Mouse (Mus musculus): ENCODE data around the gene Insl3. TPM values are rescaled to one million over a fixed set of nuclear protein-coding genes. Genes with fewer than 3 reads are reported as not detected.

The Insl3 gene
- 1 to 10 TPM; 1.2 to 4.7 TPM for total RNA-seq (2021)
- long read RNA-seq, experiment 1: 0 reads
- long read RNA-seq, experiment 2: 0 reads

- intact Hi-C loops (cut with DNase I): no loop called here
- Histone ChIP-seq H3K27ac (no peak within 1 kb of the TSS), H3K4me3 (no peak within 1 kb of the TSS)
- no peak for TF ChIP-seq CTCF (IDR thresholded peaks at IDR 0.05)
- DNase-seq (ENCODE audit: extremely low spot score in 1 of 2, low spot score in 2 of 2): no peak
Observed at GRCm38 (mm10) chr8:71689028-71689427, at the start of gene Insl3. Insl3 (plus strand) TSS chr8:71689214.

GRCm38 (mm10) chr8:71639318-71639717, 49.7 kb upstream of the Insl3 start:
- intact Hi-C loops (cut with DNase I): no loop called here
- no peak overlapping the region for H3K4me3 ChIP-seq
- DNase-seq (ENCODE audit: extremely low spot score in 1 of 2, low spot score in 2 of 2): no peak
- no peak for TF ChIP-seq CTCF (IDR thresholded peaks at IDR 0.05)
- no peak overlapping the region for H3K27ac ChIP-seq

- intact Hi-C loops (cut with DNase I): no loop called here
- no peak for DNase-seq (ENCODE audit: extremely low spot score in 1 of 2, low spot score in 2 of 2)
- TF ChIP-seq CTCF (IDR thresholded peaks at IDR 0.05): no peak
- Histone ChIP-seq H3K4me3 (no peak overlapping the region), H3K27ac (no peak overlapping the region)
Observed at GRCm38 (mm10) chr8:71645510-71645909, 43.5 kb upstream of the Insl3 start.

GRCm38 (mm10) chr8:71654600-71654999, 34.4 kb upstream of the Insl3 start:
- no peak overlapping the region for H3K4me3 ChIP-seq
- TF ChIP-seq CTCF (IDR thresholded peaks at IDR 0.05): no peak
- H3K27ac ChIP-seq: no peak overlapping the region
- intact Hi-C loops (cut with DNase I): no loop called here
- no peak for DNase-seq (ENCODE audit: extremely low spot score in 1 of 2, low spot score in 2 of 2)

- no peak overlapping the region for H3K4me3 ChIP-seq
- no peak for TF ChIP-seq CTCF (IDR thresholded peaks at IDR 0.05)
- intact Hi-C loops (cut with DNase I): no loop called here
Observed at GRCm38 (mm10) chr8:71657816-71658215, 31.2 kb upstream of the Insl3 start.

GRCm38 (mm10) chr8:71658515-71659049, 30.4 kb upstream of the Insl3 start:
- no peak for DNase-seq (ENCODE audit: extremely low spot score in 1 of 2, low spot score in 2 of 2)
- TF ChIP-seq CTCF (IDR thresholded peaks at IDR 0.05): no peak
- Histone ChIP-seq H3K27ac (no peak overlapping the region), H3K4me3 (no peak overlapping the region)
- intact Hi-C loops (cut with DNase I): no loop called here

More at GRCm38 (mm10) chr8:71657816-71658215, 31.2 kb upstream of the Insl3 start:
- no peak for DNase-seq (ENCODE audit: extremely low spot score in 1 of 2, low spot score in 2 of 2)
- no peak overlapping the region for H3K27ac ChIP-seq

GRCm38 (mm10) chr8:71659751-71660150, 29.3 kb upstream of the Insl3 start:
- Histone ChIP-seq H3K27ac (no peak overlapping the region), H3K4me3 (no peak overlapping the region)
- DNase-seq (ENCODE audit: extremely low spot score in 1 of 2, low spot score in 2 of 2): no peak
- intact Hi-C loops (cut with DNase I): loop anchor here (1.0 kb wide), 1 partner anchor 98 kb away; no protein-coding TSS in a partner anchor
- TF ChIP-seq CTCF (IDR thresholded peaks at IDR 0.05): no peak

GRCm38 (mm10) chr8:71660325-71661120, 28.5 kb upstream of the Insl3 start:
- intact Hi-C loops (cut with DNase I): loop anchor here (1.0 kb wide), 1 partner anchor 99 kb away; no protein-coding TSS in a partner anchor
- no peak overlapping the region for H3K4me3 ChIP-seq
- TF ChIP-seq CTCF (IDR thresholded peaks at IDR 0.05): peak; percentile 97
- H3K27ac ChIP-seq: no peak overlapping the region
- peak; percentile 84 to 87 for DNase-seq (ENCODE audit: extremely low spot score in 1 of 2, low spot score in 2 of 2)

GRCm38 (mm10) chr8:71665331-71666130, 23.5 kb upstream of the Insl3 start:
- intact Hi-C loops (cut with DNase I): no loop called here
- no peak for TF ChIP-seq CTCF (IDR thresholded peaks at IDR 0.05)
- Histone ChIP-seq H3K27ac (no peak overlapping the region), H3K4me3 (no peak overlapping the region)
- DNase-seq (ENCODE audit: extremely low spot score in 1 of 2, low spot score in 2 of 2): no peak

GRCm38 (mm10) chr8:71666855-71667254, 22.2 kb upstream of the Insl3 start:
- DNase-seq (ENCODE audit: extremely low spot score in 1 of 2, low spot score in 2 of 2): no peak
- no peak overlapping the region for H3K27ac ChIP-seq
- H3K4me3 ChIP-seq: no peak overlapping the region
- intact Hi-C loops (cut with DNase I): no loop called here
- TF ChIP-seq CTCF (IDR thresholded peaks at IDR 0.05): no peak

GRCm38 (mm10) chr8:71667256-71667655, 21.8 kb upstream of the Insl3 start:
- DNase-seq (ENCODE audit: extremely low spot score in 1 of 2, low spot score in 2 of 2): no peak
- TF ChIP-seq CTCF (IDR thresholded peaks at IDR 0.05): no peak
- H3K27ac ChIP-seq: no peak overlapping the region
- intact Hi-C loops (cut with DNase I): no loop called here
- no peak overlapping the region for H3K4me3 ChIP-seq
